In the genomic region with DNA sequence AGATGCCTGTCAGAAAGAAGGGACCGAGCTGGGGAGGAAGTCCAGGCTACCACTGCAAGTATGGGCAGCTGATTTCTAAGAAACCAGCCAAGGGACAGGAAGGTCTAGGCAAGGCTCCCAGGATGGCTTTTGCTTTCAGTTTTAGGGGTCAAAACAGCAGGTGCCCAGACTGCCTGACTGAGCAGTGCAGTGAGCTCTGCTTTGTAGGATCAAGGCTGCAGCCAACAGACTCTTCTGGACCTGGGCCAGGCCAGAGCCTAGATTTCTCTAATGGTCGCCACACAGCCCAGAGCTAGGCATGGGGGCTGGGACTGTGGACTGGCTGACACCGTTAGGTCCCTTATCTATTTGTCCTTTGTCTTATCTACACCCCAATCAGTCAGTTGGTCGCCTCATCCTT, we compare ENCODE assay signal across 23 mouse cellular contexts. TPM values are rescaled to one million over a fixed set of nuclear protein-coding genes. Genes with fewer than 3 reads are reported as not detected.
DNase-seq lines count a peak whose midpoint lies in the region; ATAC-seq and TF ChIP-seq lines count a peak whose summit lies in the region.
"Had no signal": no experiment of that assay in that cellular context is flagged by ENCODE, and none has a peak within 500 bp of the region (broad histone marks: within the 10 kb centered on the region; RNA-seq: fewer than 3 reads in every experiment).

No protein-coding gene starts in this region.

- no peaks in the 10 kb centered on the region for H3K27me3 ChIP-seq in thymus, adult 2 months (ENCODE audit: control insufficient read depth, insufficient read depth, low read length)
- H3K27me3 ChIP-seq in forebrain, embryonic 13.5 days = no peaks in the 10 kb centered on the region
- H3K27me3 ChIP-seq: heart, embryonic 13.5 days; limb, embryonic 12.5 days; liver, embryonic 15.5 days; neural tube, embryonic 13.5 days had no signal

- peaks cover 48% of the 10 kb centered on the region for H3K4me1 ChIP-seq in thymus, adult 2 months (replicated peaks; ENCODE audit: control insufficient read depth, insufficient read depth, low read length)
- H3K4me1 ChIP-seq in bone marrow, adult 2 months (ENCODE audit: control insufficient read depth, insufficient read depth, low read length) = peaks cover 9% of the 10 kb centered on the region
- H3K4me1 ChIP-seq in forebrain, embryonic 13.5 days = no peaks in the 10 kb centered on the region

- WGBS in thymus, adult 2 months = 39% methylated on average over 4 of the region's 4 CpGs
- 21% methylated on average over 4 of the region's 4 CpGs for WGBS in bone marrow, adult 2 months
- WGBS in forebrain, embryonic 13.5 days = 67% methylated on average over 4 of the region's 4 CpGs

- no peak overlapping the region for H3K27ac ChIP-seq in thymus, adult 2 months (ENCODE audit: control insufficient read depth, insufficient read depth, low read length)
- peak overlapping the region; percentile 25; the same call in 1 of the 2 replicates for H3K27ac ChIP-seq in bone marrow, adult 2 months (ENCODE audit: control insufficient read depth, insufficient read depth, low read depth, low read length, poor library complexity)
- H3K27ac ChIP-seq in forebrain, embryonic 13.5 days = no peak overlapping the region
- H3K27ac ChIP-seq: heart, embryonic 13.5 days; left cerebral cortex, adult 2 months; limb, embryonic 12.5 days; liver, embryonic 15.5 days; neural tube, embryonic 13.5 days had no signal

- no peak overlapping the region for H3K4me3 ChIP-seq in thymus, adult 2 months (ENCODE audit: control insufficient read depth, insufficient read depth, low read length)
- H3K4me3 ChIP-seq in bone marrow, adult 2 months (replicated peaks; ENCODE audit: control insufficient read depth, low read depth, low read length) = no peak overlapping the region
- no peak overlapping the region for H3K4me3 ChIP-seq in forebrain, embryonic 13.5 days
- H3K4me3 ChIP-seq: heart, embryonic 13.5 days; left cerebral cortex, adult 2 months; limb, embryonic 12.5 days; liver, embryonic 15.5 days; neural tube, embryonic 13.5 days had no signal

- no peak for TF ChIP-seq CTCF in thymus, adult 2 months (IDR thresholded peaks at IDR 0.05; ENCODE audit: borderline replicate concordance, control insufficient read depth, extremely low read depth, insufficient read depth, low read length, poor library complexity)
- no peak for TF ChIP-seq CTCF in bone marrow, adult 2 months (IDR thresholded peaks at IDR 0.05; ENCODE audit: control insufficient read depth, insufficient read depth, low read length)

- no peaks in the 10 kb centered on the region for H3K36me3 ChIP-seq in thymus, adult 2 months (ENCODE audit: control insufficient read depth, insufficient read depth, low read length)
- no peaks in the 10 kb centered on the region for H3K36me3 ChIP-seq in forebrain, embryonic 13.5 days (ENCODE audit: poor library complexity, severe bottlenecking)
- H3K36me3 ChIP-seq: heart, embryonic 13.5 days; limb, embryonic 12.5 days; liver, embryonic 15.5 days; neural tube, embryonic 13.5 days had no signal

- H3K9me3 ChIP-seq in forebrain, embryonic 13.5 days (replicated peaks) = no peaks in the 10 kb centered on the region
- H3K9me3 ChIP-seq: heart, embryonic 13.5 days; limb, embryonic 12.5 days; liver, embryonic 15.5 days; neural tube, embryonic 13.5 days had no signal

- TF ChIP-seq POLR2A in thymus, adult 2 months (IDR thresholded peaks at IDR 0.05; ENCODE audit: control insufficient read depth, extremely low read depth, insufficient read depth, low read length, poor library complexity) = no peak
- no peak for TF ChIP-seq POLR2A in bone marrow, adult 2 months (IDR thresholded peaks at IDR 0.05; ENCODE audit: borderline replicate concordance, control insufficient read depth, low read depth, low read length)

- ATAC-seq in forebrain, embryonic 13.5 days = no peak

- DNase-seq in adrenal gland, postnatal 14 days = peak; percentile 49
- no peak for DNase-seq in adrenal gland, adult 8-10 months
- peak; percentile 13 for DNase-seq in thymus, postnatal 0 days (ENCODE audit: low spot score)
- no peak for DNase-seq in thymus, adult 2 months
- DNase-seq in natural killer cell, adult 2 months (ENCODE audit: low spot score in 2 of 2) = peak; percentile 28 to 50
- no peak for DNase-seq in kidney, postnatal 36 days
- DNase-seq: cerebellum, adult 9-11 months; kidney, adult 9 months; lung, postnatal 4 days had no signal

- H3K9ac ChIP-seq in forebrain, embryonic 13.5 days = no peak overlapping the region
- H3K9ac ChIP-seq: heart, embryonic 13.5 days; limb, embryonic 12.5 days; liver, embryonic 15.5 days; neural tube, embryonic 13.5 days had no signal

- H3K4me2 ChIP-seq in forebrain, embryonic 13.5 days = no peak overlapping the region
- H3K4me2 ChIP-seq: heart, embryonic 13.5 days; limb, embryonic 12.5 days; liver, embryonic 15.5 days; neural tube, embryonic 13.5 days had no signal

RNA-seq across cellular contexts. Expression of a gene that starts 10.6 kb away (rescaled TPM):
- total RNA-seq in adrenal gland, postnatal 14 days (2021) = 2.4 and 3.7 TPM in 2 replicates
- total RNA-seq in adrenal gland, adult 8-10 months (2022) = 10 to 100 TPM in 1 of 4 experiments, 1 to 10 TPM in 3; 2.9 to 14.3 (median 4.2) TPM
- 146 and 184 TPM in 2 replicates for polyA plus RNA-seq in thymus, postnatal 0 days (2015; fragmentation: Nextera tagmentation; extraction: Ambion mirVana)
- polyA plus RNA-seq in thymus, adult 2 months (2012; rRNA removed) = 279 and 377 TPM in 2 replicates
- 2.8 and 4.8 TPM in 2 replicates for polyA plus RNA-seq in bone marrow, adult 2 months (2011; ENCODE audit: insufficient read depth, insufficient read length, low replicate concordance, missing spikeins)
- polyA plus RNA-seq in forebrain, embryonic 13.5 days (2015; fragmentation: Nextera tagmentation; extraction: Ambion mirVana) = 1.3 and 1.5 TPM in 2 replicates

RNA-seq across cellular contexts. Expression of a gene that starts 13.7 kb away (rescaled TPM):
- total RNA-seq in adrenal gland, postnatal 14 days (2021) = not detected in 2 replicates
- total RNA-seq in adrenal gland, adult 8-10 months (2022) = not detected
- polyA plus RNA-seq in thymus, postnatal 0 days (2015; fragmentation: Nextera tagmentation; extraction: Ambion mirVana) = 3.7 and 4.5 TPM in 2 replicates
- polyA plus RNA-seq in thymus, adult 2 months (2012; rRNA removed) = 2.7 and 14.2 TPM in 2 replicates
- not detected in 2 replicates for polyA plus RNA-seq in bone marrow, adult 2 months (2011; ENCODE audit: insufficient read depth, insufficient read length, low replicate concordance, missing spikeins)
- polyA plus RNA-seq in forebrain, embryonic 13.5 days (2015; fragmentation: Nextera tagmentation; extraction: Ambion mirVana) = not detected in 2 replicates
- total RNA-seq: gastrocnemius, postnatal 4 days; hematopoietic stem cell, adult 5-6 weeks; layer of hippocampus, adult 18-20 months; left cerebral cortex, adult 2 months; midbrain, postnatal 0 days had no signal
- polyA plus RNA-seq: C2C12; heart, embryonic 13.5 days; limb, embryonic 12.5 days; liver, embryonic 15.5 days; midbrain, postnatal 0 days; neural tube, embryonic 13.5 days; small intestine, adult 2 months; urinary bladder, adult 2 months had no signal

RNA-seq across cellular contexts. Expression of a gene that starts 16.0 kb away (rescaled TPM):
- not detected in 2 replicates for total RNA-seq in adrenal gland, postnatal 14 days (2021)
- not detected for total RNA-seq in adrenal gland, adult 8-10 months (2022)
- polyA plus RNA-seq in thymus, postnatal 0 days (2015; fragmentation: Nextera tagmentation; extraction: Ambion mirVana) = not detected in 2 replicates
- not detected in 2 replicates for polyA plus RNA-seq in thymus, adult 2 months (2012; rRNA removed)
- not detected in 2 replicates for polyA plus RNA-seq in bone marrow, adult 2 months (2011; ENCODE audit: insufficient read depth, insufficient read length, low replicate concordance, missing spikeins)
- not detected in 2 replicates for polyA plus RNA-seq in forebrain, embryonic 13.5 days (2015; fragmentation: Nextera tagmentation; extraction: Ambion mirVana)
- total RNA-seq: gastrocnemius, postnatal 4 days; hematopoietic stem cell, adult 5-6 weeks; layer of hippocampus, adult 18-20 months; left cerebral cortex, adult 2 months; midbrain, postnatal 0 days had no signal
- polyA plus RNA-seq: C2C12; heart, embryonic 13.5 days; limb, embryonic 12.5 days; liver, embryonic 15.5 days; midbrain, postnatal 0 days; neural tube, embryonic 13.5 days; small intestine, adult 2 months; urinary bladder, adult 2 months had no signal

RNA-seq across cellular contexts. Expression of a gene that starts 21.2 kb away (rescaled TPM):
- not detected in 2 replicates for total RNA-seq in adrenal gland, postnatal 14 days (2021)
- not detected for total RNA-seq in adrenal gland, adult 8-10 months (2022)
- polyA plus RNA-seq in thymus, postnatal 0 days (2015; fragmentation: Nextera tagmentation; extraction: Ambion mirVana) = not detected in 2 replicates
- polyA plus RNA-seq in thymus, adult 2 months (2012; rRNA removed) = 0.50 and 7.0 TPM in 2 replicates
- not detected in 2 replicates for polyA plus RNA-seq in bone marrow, adult 2 months (2011; ENCODE audit: insufficient read depth, insufficient read length, low replicate concordance, missing spikeins)
- polyA plus RNA-seq in forebrain, embryonic 13.5 days (2015; fragmentation: Nextera tagmentation; extraction: Ambion mirVana) = not detected in 2 replicates
- total RNA-seq: gastrocnemius, postnatal 4 days; hematopoietic stem cell, adult 5-6 weeks; layer of hippocampus, adult 18-20 months; left cerebral cortex, adult 2 months; midbrain, postnatal 0 days had no signal
- polyA plus RNA-seq: C2C12; heart, embryonic 13.5 days; limb, embryonic 12.5 days; liver, embryonic 15.5 days; midbrain, postnatal 0 days; neural tube, embryonic 13.5 days; small intestine, adult 2 months; urinary bladder, adult 2 months had no signal

RNA-seq across cellular contexts. Expression of a gene that starts 30.9 kb away (rescaled TPM):
- not detected in 2 replicates for total RNA-seq in adrenal gland, postnatal 14 days (2021)
- not detected for total RNA-seq in adrenal gland, adult 8-10 months (2022)
- 1.4 and 2.1 TPM in 2 replicates for polyA plus RNA-seq in thymus, postnatal 0 days (2015; fragmentation: Nextera tagmentation; extraction: Ambion mirVana)
- polyA plus RNA-seq in thymus, adult 2 months (2012; rRNA removed) = 0.96 and 6.1 TPM in 2 replicates
- 4.6 TPM in 1 of 2 replicates, not detected in the other for polyA plus RNA-seq in bone marrow, adult 2 months (2011; ENCODE audit: insufficient read depth, insufficient read length, low replicate concordance, missing spikeins)
- not detected in 2 replicates for polyA plus RNA-seq in forebrain, embryonic 13.5 days (2015; fragmentation: Nextera tagmentation; extraction: Ambion mirVana)
- total RNA-seq: gastrocnemius, postnatal 4 days; hematopoietic stem cell, adult 5-6 weeks; layer of hippocampus, adult 18-20 months; left cerebral cortex, adult 2 months; midbrain, postnatal 0 days had no signal
- polyA plus RNA-seq: C2C12; liver, embryonic 15.5 days; midbrain, postnatal 0 days; small intestine, adult 2 months; urinary bladder, adult 2 months had no signal

Comparison
In these comparisons a context has a peak if more than half of its experiments do, and no peak if none do; other contexts are left out.
1. DNase-seq: peak in adrenal gland, postnatal 14 days (single experiment), thymus, postnatal 0 days (single experiment) and natural killer cell, adult 2 months (2 of 2); none in adrenal gland, adult 8-10 months (single experiment), thymus, adult 2 months (single experiment) and kidney, postnatal 36 days (0 of 2).
2. RNA of a gene that starts 10.6 kb away (polyA plus RNA-seq): 279 to 377 TPM in thymus, adult 2 months and 146 to 184 TPM in thymus, postnatal 0 days; 2.8 to 4.8 TPM in bone marrow, adult 2 months and 1.3 to 1.5 TPM in forebrain, embryonic 13.5 days; every median in the first group is over 10 times any median in the second.